Mouse (Mus musculus) liver, embryonic 14.5 days (tissue): Measurements from ENCODE around the gene Cldn34c1. TPM values are rescaled to one million over a fixed set of nuclear protein-coding genes. Genes with fewer than 3 reads are reported as not detected.
"Not testable (repeated sequence)": the region's sequence is repeated elsewhere in the genome, so short reads cannot be mapped to it uniquely, and the experiment has no call there.

Experiments used
- ATAC-seq: fragments of 200-750 bp; cut with Nextera tagmentation; 2 replicates; pipeline ENCODE4 v1.8.0; 2017; ENCODE audit warnings: moderate number of reproducible peaks, mild to moderate bottlenecking, moderate library complexity; ENCODE audit not compliant: insufficient read depth
- DNase-seq, 3 experiments: peaks; one replicate each; pipeline ENCODE4 v3.0.0-alpha.2; 2012 to 2013; ENCODE audit warnings: low read depth in 3 of 3, low spot score in 3 of 3
- H3K27ac ChIP-seq: fragments of 300-500 bp; sonication (generic); 2 replicates; pipeline ENCODE4 v1.5.1; 2014; ENCODE audit warnings: moderate library complexity, mild to moderate bottlenecking, control low read depth, inconsistent platforms
- H3K27me3 ChIP-seq: fragments of 300-500 bp; sonication (generic); 2 replicates; pipeline ENCODE4 v1.6.1; 2014; ENCODE audit warnings: mild to moderate bottlenecking, low read length, moderate library complexity; ENCODE audit not compliant: control insufficient read depth, insufficient read depth
- H3K36me3 ChIP-seq: fragments of 300-500 bp; sonication (generic); replicated peaks from 2 replicates; pipeline ENCODE4 v1.6.1; 2014; ENCODE audit warnings: low read depth; ENCODE audit not compliant: control insufficient read depth, insufficient read depth
- H3K4me1 ChIP-seq, 2 experiments: fragments of 200-500 bp in 1 of 2; fragments of 300-500 bp in 1 of 2; sonication (generic) in 1 of 2; replicated peaks; 2 replicates each; pipeline ENCODE4 v1.6.1; 2012 to 2014; ENCODE audit warnings: antibody characterized with exemption in 1 of 2, inconsistent platforms in 1 of 2, low read length in 1 of 2; ENCODE audit not compliant: control insufficient read depth in 2 of 2, insufficient read depth in 2 of 2
- H3K4me2 ChIP-seq: fragments of 300-500 bp; sonication (generic); 2 replicates; pipeline ENCODE4 v1.6.1; 2014; ENCODE audit warnings: low read depth, mild to moderate bottlenecking, control low read depth, moderate library complexity
- H3K4me3 ChIP-seq, 2 experiments: fragments of 200-500 bp in 1 of 2; fragments of 300-500 bp in 1 of 2; sonication (generic) in 1 of 2; 2 replicates each; pipeline ENCODE4 v1.5.1; 2012 to 2014; ENCODE audit warnings: low read depth in 2 of 2, low read length in 2 of 2, mild to moderate bottlenecking in 2 of 2, control low read depth in 1 of 2, inconsistent platforms in 1 of 2, moderate library complexity in 1 of 2; ENCODE audit not compliant: insufficient read depth in 1 of 2
- H3K9ac ChIP-seq: fragments of 300-500 bp; sonication (generic); replicated peaks from 2 replicates; pipeline ENCODE4 v1.6.1; 2014; ENCODE audit warnings: mild to moderate bottlenecking, control low read depth, moderate library complexity
- H3K9me3 ChIP-seq: fragments of 300-500 bp; sonication (generic); 2 replicates; pipeline ENCODE4 v1.6.1; 2016; ENCODE audit warnings: low read length, mixed read lengths; ENCODE audit not compliant: control insufficient read depth
- CTCF ChIP-seq: IDR thresholded peaks from 2 replicates; pipeline ENCODE4 v1.5.1; 2016; ENCODE audit warnings: antibody characterized with exemption, low read depth, control low read depth
- EP300 ChIP-seq: IDR thresholded peaks from 2 replicates; pipeline ENCODE4 v1.6.1; 2016; ENCODE audit warnings: antibody characterized with exemption, low read depth
- WGBS: fragments of 180-500 bp; shearing (Covaris S2); extraction: QIAGEN DNeasy Blood & Tissue Kit; methylation state at CpG from one replicate; pipeline ENCODE4 v1.1.7; 2014; ENCODE audit not compliant: insufficient replicate concordance; 5-methylcytosine and 5-hydroxymethylcytosine counted together
- polyA plus RNA-seq, 2 experiments: library from polyadenylated mRNA; depleted of rRNA in 1 of 2; stranded (reverse) in 1 of 2; unstranded in 1 of 2; fragments of >200 nt; fragmentation: Nextera tagmentation in 1 of 2; extraction: Ambion mirVana in 1 of 2; gene quantifications; 2 replicates each; pipeline versions ENCODE4 v1.2.1 to v1.2.3; 2012 to 2014

Cldn34c1 gene
- polyA plus RNA-seq (2012; rRNA removed) = 2.2 and 2.3 TPM in 2 replicates
- polyA plus RNA-seq (2014; fragmentation: Nextera tagmentation; extraction: Ambion mirVana) = 3.4 and 3.6 TPM in 2 replicates

DNA sequence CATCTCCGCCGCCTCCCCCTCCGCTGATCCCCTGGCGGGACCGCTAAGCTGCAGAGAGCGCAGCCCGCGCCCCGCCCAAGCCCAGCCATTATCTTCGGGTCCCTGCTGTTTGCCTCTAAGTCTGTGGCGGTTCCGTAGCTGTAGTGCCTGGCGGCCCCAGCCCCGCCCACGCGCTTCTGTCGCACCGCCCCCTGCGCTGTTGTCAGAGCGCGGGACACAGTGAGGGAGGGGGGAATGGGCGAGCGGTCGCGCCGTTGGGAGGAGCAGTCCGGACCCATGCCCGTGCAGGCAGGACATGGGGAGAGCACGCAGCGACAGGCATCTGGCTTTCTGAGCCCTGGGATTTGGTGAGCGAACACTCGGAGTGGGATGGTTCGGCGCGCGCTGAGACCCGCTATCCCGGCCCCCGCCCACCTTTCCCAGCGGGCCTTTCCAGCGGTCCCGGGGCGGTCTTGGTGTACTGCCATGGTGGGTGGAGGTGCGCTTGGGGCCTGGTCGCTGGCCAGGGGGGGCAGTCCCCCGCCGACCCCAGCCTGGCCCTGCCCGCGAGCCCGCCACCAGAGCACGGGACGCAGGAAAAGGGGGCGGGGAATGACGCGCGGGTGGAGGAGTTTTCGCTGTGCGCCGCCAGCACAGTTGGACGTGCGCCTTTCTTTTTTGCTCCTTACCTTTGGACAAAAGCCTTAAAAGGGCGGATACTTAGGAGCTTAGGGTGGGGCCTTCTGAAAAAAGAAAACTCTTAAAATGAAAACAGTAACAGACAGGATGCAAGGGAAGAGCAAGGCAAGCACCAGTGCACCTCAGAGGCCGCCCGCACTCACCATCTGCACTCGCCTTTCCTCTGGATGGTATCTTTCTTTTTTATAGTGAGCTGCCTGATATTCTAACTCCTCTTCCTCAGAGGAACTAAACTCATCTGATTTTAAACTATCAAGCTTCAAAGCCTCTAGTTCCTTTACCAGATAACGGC lies at the start of gene Cldn34c1:
Cldn34c1 (plus strand) TSS at position 205 of the 970 bp plus-strand sequence.
- peak within 1 kb of the TSS; percentile 52 for H3K9ac ChIP-seq
- no peaks in the 10 kb centered on the region for H3K36me3 ChIP-seq
- 5% methylated on average over 63 of the region's 66 CpGs for WGBS
- H3K4me1 ChIP-seq = no peaks in the 10 kb centered on the region; a peak in 1 of 4 replicates
- H3K4me3 ChIP-seq = peak within 1 kb of the TSS; percentile 66
- H3K4me2 ChIP-seq = peak within 1 kb of the TSS; percentile 58
- no peaks in the 10 kb centered on the region for H3K9me3 ChIP-seq
- peak within 1 kb of the TSS; percentile 39 for H3K27ac ChIP-seq
- TF ChIP-seq EP300 = peak; percentile 35; the same call in 1 of the 2 replicates
- TF ChIP-seq CTCF = no peak
- ATAC-seq (peak; percentile 99), DNase-seq (peak; percentile 48 to 64 (median 55))
- H3K27me3 ChIP-seq = no peaks in the 10 kb centered on the region

DNA sequence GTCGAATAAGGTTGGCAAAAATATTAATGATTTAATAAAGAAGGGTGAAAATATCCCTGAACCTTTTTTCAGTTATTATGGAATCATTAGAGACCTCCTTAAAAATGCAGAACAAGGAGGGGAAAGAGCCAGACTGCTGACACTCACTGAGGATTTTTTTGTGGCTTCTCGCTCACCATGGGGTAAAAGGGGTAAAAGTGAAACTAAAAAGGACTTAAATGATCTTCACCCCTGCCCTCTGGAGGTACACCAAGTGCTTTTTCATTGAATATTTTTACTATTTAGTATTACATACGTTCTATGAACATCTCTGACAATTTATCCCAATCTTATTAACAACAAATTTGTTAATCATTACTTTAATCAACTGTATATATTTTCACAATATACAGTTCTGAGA lies 15.9 kb upstream of the Cldn34c1 start:
- WGBS = 59% methylated on average over 3 of the region's 3 CpGs
- H3K36me3 ChIP-seq = no peaks in the 10 kb centered on the region
- no peak for TF ChIP-seq EP300
- TF ChIP-seq CTCF = no peak
- H3K27me3 ChIP-seq = no peaks in the 10 kb centered on the region
- no peak for DNase-seq
- H3K27ac ChIP-seq = no peak overlapping the region
- no peaks in the 10 kb centered on the region for H3K9me3 ChIP-seq
- no peak overlapping the region for H3K9ac ChIP-seq
- no peak for ATAC-seq
- H3K4me2 ChIP-seq = no peak overlapping the region
- no peaks in the 10 kb centered on the region for H3K4me1 ChIP-seq
- H3K4me3 ChIP-seq = no peak overlapping the region

- H3K27ac ChIP-seq, DNase-seq, ATAC-seq, H3K4me1 ChIP-seq, H3K27me3 ChIP-seq, H3K36me3 ChIP-seq, H3K9me3 ChIP-seq: not testable (repeated sequence)
- 19% methylated on average over 5 of the region's 5 CpGs for WGBS
- Histone ChIP-seq H3K4me2 (peak overlapping the region; percentile 58), H3K4me3 (peak overlapping the region; percentile 66), H3K9ac (0 out of 2 replicates have a peak overlapping the region, but pooled peaks have one; percentile 34)
Observed at GRCm38 (mm10) chrX:123102806-123103205, 489 bp upstream of the Cldn34c1 start.

- H3K4me2 ChIP-seq = peak overlapping the region; percentile 58
- H3K4me3 ChIP-seq, H3K4me1 ChIP-seq, DNase-seq, H3K36me3 ChIP-seq, H3K27me3 ChIP-seq, H3K9me3 ChIP-seq, H3K9ac ChIP-seq, H3K27ac ChIP-seq, ATAC-seq: not testable (repeated sequence)
- WGBS = 26% methylated on average over 7 of the region's 7 CpGs
Observed at GRCm38 (mm10) chrX:123104692-123105091, 1.4 kb downstream of the Cldn34c1 start.

- ATAC-seq, H3K4me2 ChIP-seq, H3K4me3 ChIP-seq, H3K9me3 ChIP-seq, H3K4me1 ChIP-seq, DNase-seq, H3K9ac ChIP-seq, H3K27ac ChIP-seq, H3K36me3 ChIP-seq, H3K27me3 ChIP-seq: not testable (repeated sequence)
- no CpG with 5 or more reads among the region's 1 CpGs for WGBS
Observed at GRCm38 (mm10) chrX:123222381-123222780, 119.1 kb downstream of the Cldn34c1 start, which contains the start of gene Srsx. Gene Srsx (minus strand): TSS chrX:123222481.

Other genes starting within 250 kb of the Cldn34c1 start
- not detected in 2 replicates for gene Gm17521, start 73.8 kb upstream of the Cldn34c1 start, polyA plus RNA-seq (2012; rRNA removed)
- gene Gm17521, start 73.8 kb upstream of the Cldn34c1 start, polyA plus RNA-seq (2014; fragmentation: Nextera tagmentation; extraction: Ambion mirVana) = not detected in 2 replicates
- gene Srsx, start 119.0 kb downstream of the Cldn34c1 start, polyA plus RNA-seq (2012; rRNA removed) = not detected in 2 replicates
- not detected in 2 replicates for gene Srsx, start 119.0 kb downstream of the Cldn34c1 start, polyA plus RNA-seq (2014; fragmentation: Nextera tagmentation; extraction: Ambion mirVana)
- gene Gm17577, start 143.4 kb downstream of the Cldn34c1 start, polyA plus RNA-seq (2012; rRNA removed) = not detected in 2 replicates
- gene Gm17577, start 143.4 kb downstream of the Cldn34c1 start, polyA plus RNA-seq (2014; fragmentation: Nextera tagmentation; extraction: Ambion mirVana) = not detected in 2 replicates